Mouse (Mus musculus): Measurements from ENCODE around the gene Rfpl4. TPM values are rescaled to one million over a fixed set of nuclear protein-coding genes. Genes with fewer than 3 reads are reported as not detected.

Gene Rfpl4
- polyA plus RNA-seq, 1 experiment from 2014 or later: not detected

Small RNAs within 50 kb of the gene (microRNA-seq; reads per million reads assigned to microRNA genes)
- not detected for gene Gm26217 (ENCODE audit: borderline number of aligned reads)

Other genes with a start within 250 kb of the Rfpl4 start
- 2.9 and 3.3 TPM in 2 replicates for gene Isoc2b, start 246.7 kb downstream of the Rfpl4 start, polyA plus RNA-seq (2014; fragmentation: Nextera tagmentation; extraction: Ambion mirVana)
- 0.59 and 1.1 TPM in 2 replicates for gene Isoc2a, start 239.8 kb downstream of the Rfpl4 start, polyA plus RNA-seq (2014; fragmentation: Nextera tagmentation; extraction: Ambion mirVana)
- gene Gm36210, start 210.4 kb downstream of the Rfpl4 start, polyA plus RNA-seq (2014; fragmentation: Nextera tagmentation; extraction: Ambion mirVana): 0.17 and 0.20 TPM in 2 replicates
- 2.6 and 2.8 TPM in 2 replicates for gene Zfp628, start 201.7 kb downstream of the Rfpl4 start, polyA plus RNA-seq (2014; fragmentation: Nextera tagmentation; extraction: Ambion mirVana)
- gene Nat14, start 194.9 kb downstream of the Rfpl4 start, polyA plus RNA-seq (2014; fragmentation: Nextera tagmentation; extraction: Ambion mirVana): 4.7 and 5.0 TPM in 2 replicates
- 0.53 and 1.1 TPM in 2 replicates for gene Ssc5d, start 191.2 kb downstream of the Rfpl4 start, polyA plus RNA-seq (2014; fragmentation: Nextera tagmentation; extraction: Ambion mirVana)
- 3.3 and 5.4 TPM in 2 replicates for gene Sbk2, start 152.5 kb downstream of the Rfpl4 start, polyA plus RNA-seq (2014; fragmentation: Nextera tagmentation; extraction: Ambion mirVana)
- gene Sbk3, start 145.8 kb downstream of the Rfpl4 start, polyA plus RNA-seq (2014; fragmentation: Nextera tagmentation; extraction: Ambion mirVana): 0.44 and 0.49 TPM in 2 replicates
- gene Zfp579, start 120.8 kb downstream of the Rfpl4 start, polyA plus RNA-seq (2014; fragmentation: Nextera tagmentation; extraction: Ambion mirVana): 32.5 and 38.8 TPM in 2 replicates
- 10.2 and 11.0 TPM in 2 replicates for gene Zfp524, start 102.5 kb downstream of the Rfpl4 start, polyA plus RNA-seq (2014; fragmentation: Nextera tagmentation; extraction: Ambion mirVana)
- 25.5 and 25.9 TPM in 2 replicates for gene Fiz1, start 102.3 kb downstream of the Rfpl4 start, polyA plus RNA-seq (2014; fragmentation: Nextera tagmentation; extraction: Ambion mirVana)
- gene Gm44973, start 101.5 kb downstream of the Rfpl4 start, polyA plus RNA-seq (2014; fragmentation: Nextera tagmentation; extraction: Ambion mirVana): 0.89 TPM in 1 of 2 replicates, not detected in the other
- gene Zfp865, start 96.6 kb downstream of the Rfpl4 start, polyA plus RNA-seq (2014; fragmentation: Nextera tagmentation; extraction: Ambion mirVana): 3.4 and 5.5 TPM in 2 replicates
- 1.5 and 2.9 TPM in 2 replicates for gene Ccdc106, start 96.4 kb downstream of the Rfpl4 start, polyA plus RNA-seq (2014; fragmentation: Nextera tagmentation; extraction: Ambion mirVana)
- gene 4632433K11Rik, start 82.8 kb downstream of the Rfpl4 start, polyA plus RNA-seq (2014; fragmentation: Nextera tagmentation; extraction: Ambion mirVana): not detected in 2 replicates
- gene Zfp784, start 78.5 kb downstream of the Rfpl4 start, polyA plus RNA-seq (2014; fragmentation: Nextera tagmentation; extraction: Ambion mirVana): 3.4 and 4.2 TPM in 2 replicates
- 14.7 and 17.8 TPM in 2 replicates for gene Zfp580, start 65.4 kb downstream of the Rfpl4 start, polyA plus RNA-seq (2014; fragmentation: Nextera tagmentation; extraction: Ambion mirVana)
- 84.0 and 85.5 TPM in 2 replicates for gene U2af2, start 54.8 kb downstream of the Rfpl4 start, polyA plus RNA-seq (2014; fragmentation: Nextera tagmentation; extraction: Ambion mirVana)
- 47.0 and 48.1 TPM in 2 replicates for gene Epn1, start 36.7 kb downstream of the Rfpl4 start, polyA plus RNA-seq (2014; fragmentation: Nextera tagmentation; extraction: Ambion mirVana)
- gene Rasl2-9, start 9.0 kb upstream of the Rfpl4 start, polyA plus RNA-seq (2014; fragmentation: Nextera tagmentation; extraction: Ambion mirVana): 1.3 and 1.8 TPM in 2 replicates
- not detected in 2 replicates for gene Vmn1r55, start 32.7 kb upstream of the Rfpl4 start, polyA plus RNA-seq (2014; fragmentation: Nextera tagmentation; extraction: Ambion mirVana)
- not detected in 2 replicates for gene Vmn1r56, start 79.8 kb upstream of the Rfpl4 start, polyA plus RNA-seq (2014; fragmentation: Nextera tagmentation; extraction: Ambion mirVana)
- gene Vmn1r57, start 101.5 kb upstream of the Rfpl4 start, polyA plus RNA-seq (2014; fragmentation: Nextera tagmentation; extraction: Ambion mirVana): not detected in 2 replicates
- not detected in 2 replicates for gene Gm5065, start 233.6 kb upstream of the Rfpl4 start, polyA plus RNA-seq (2014; fragmentation: Nextera tagmentation; extraction: Ambion mirVana)
- not detected in 2 replicates for gene Nlrp2, start 234.1 kb upstream of the Rfpl4 start, polyA plus RNA-seq (2014; fragmentation: Nextera tagmentation; extraction: Ambion mirVana)